ENCODE assay signal across 8 mouse cellular contexts in the genomic region with DNA sequence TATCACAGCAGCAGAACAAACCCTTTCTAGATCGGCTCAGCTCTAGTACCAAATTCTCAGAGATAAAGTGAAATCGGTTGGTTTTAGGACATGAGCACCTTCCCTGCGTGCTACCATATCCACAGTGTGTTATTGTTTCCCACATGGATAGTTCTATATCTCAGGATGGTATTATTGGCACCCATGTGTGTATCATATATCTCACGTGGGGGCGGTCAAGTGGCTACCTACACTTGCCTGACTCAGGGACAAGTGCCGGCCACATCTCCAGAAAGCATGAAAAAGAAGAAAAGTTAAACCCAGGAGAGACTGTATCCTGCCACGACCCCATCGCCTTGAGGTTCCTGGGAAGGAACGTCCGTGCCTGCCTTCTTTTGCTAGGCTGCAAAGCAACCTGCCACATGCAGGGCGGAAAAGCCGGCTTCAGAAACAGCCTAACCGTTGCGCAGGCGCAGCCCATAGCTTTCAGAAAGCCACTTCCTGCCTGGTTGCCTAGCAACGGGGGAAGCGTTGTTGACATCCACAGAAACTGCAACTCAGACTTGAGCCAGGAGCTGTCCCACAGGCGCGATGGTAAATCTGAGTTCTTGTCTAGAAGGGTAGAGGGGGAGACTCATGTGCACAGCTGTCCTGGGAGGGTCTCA. TPM values are rescaled to one million over a fixed set of nuclear protein-coding genes. Genes with fewer than 3 reads are reported as not detected.
A peak's percentile ranks its signal among the peaks of the same experiment; 100 is the strongest.
DNase-seq lines count a peak whose midpoint lies in the region; ATAC-seq and TF ChIP-seq lines count a peak whose summit lies in the region.

A gene (plus strand): TSS at position 498 of the 644 bp plus-strand sequence.

- no peaks in the 10 kb centered on the region for H3K27me3 ChIP-seq in hindbrain, embryonic 11.5 days (ENCODE audit: control insufficient read depth, insufficient read depth, low read length)
- no peaks in the 10 kb centered on the region for H3K27me3 ChIP-seq in lung, embryonic 14.5 days (ENCODE audit: insufficient read depth, low read length)
- no peaks in the 10 kb centered on the region for H3K27me3 ChIP-seq in neural tube, embryonic 15.5 days (replicated peaks)
- H3K27me3 ChIP-seq in testis, adult 2 months (ENCODE audit: control insufficient read depth, insufficient read depth, low read length), result no peaks in the 10 kb centered on the region

- no peaks in the 10 kb centered on the region for H3K36me3 ChIP-seq in ES-E14 (ENCODE audit: control insufficient read depth, insufficient read depth, low read length, poor library complexity, severe bottlenecking)
- no peaks in the 10 kb centered on the region for H3K36me3 ChIP-seq in hindbrain, embryonic 11.5 days (ENCODE audit: control insufficient read depth, insufficient read depth, low read length)
- H3K36me3 ChIP-seq in lung, embryonic 14.5 days (ENCODE audit: insufficient read depth), result no peaks in the 10 kb centered on the region
- no peaks in the 10 kb centered on the region for H3K36me3 ChIP-seq in neural tube, embryonic 15.5 days
- no peaks in the 10 kb centered on the region for H3K36me3 ChIP-seq in testis, adult 2 months (ENCODE audit: control insufficient read depth, insufficient read depth, low read length)

- TF ChIP-seq POLR2A in testis, adult 2 months (IDR thresholded peaks at IDR 0.05; ENCODE audit: control insufficient read depth, low read depth, low read length), result peak; percentile 80

- peak; percentile 72 for DNase-seq in ES-E14 (ENCODE audit: low read depth, low spot score)
- DNase-seq in cerebellum, adult 9-10 months, result peak; percentile 90
- DNase-seq in frontal cortex, postnatal 10 days (ENCODE audit: low spot score in 2 of 2), result peak; percentile 90 to 91
- peak; percentile 97 for DNase-seq in hindbrain, embryonic 11.5 days (ENCODE audit: low spot score)
- peak; percentile 67 for DNase-seq in layer of hippocampus, adult 9-10 months (ENCODE audit: low spot score)
- DNase-seq in lung, embryonic 14.5 days, result peak; percentile 98

- peak within 1 kb of the TSS; percentile 65 for H3K4me2 ChIP-seq in hindbrain, embryonic 11.5 days (replicated peaks; ENCODE audit: low read depth, low read length)
- H3K4me2 ChIP-seq in lung, embryonic 14.5 days, result peak within 1 kb of the TSS; percentile 83
- peak within 1 kb of the TSS; percentile 93 for H3K4me2 ChIP-seq in neural tube, embryonic 15.5 days

- H3K9me3 ChIP-seq in ES-E14 (ENCODE audit: control insufficient read depth, insufficient read depth, low read depth, low read length), result no peaks in the 10 kb centered on the region
- H3K9me3 ChIP-seq in hindbrain, embryonic 11.5 days (ENCODE audit: control insufficient read depth, low read length), result no peaks in the 10 kb centered on the region
- no peaks in the 10 kb centered on the region for H3K9me3 ChIP-seq in lung, embryonic 14.5 days (ENCODE audit: low read depth, low read length)
- no peaks in the 10 kb centered on the region for H3K9me3 ChIP-seq in neural tube, embryonic 15.5 days (replicated peaks)

- peak; percentile 94 for ATAC-seq in hindbrain, embryonic 11.5 days (ENCODE audit: low FRiP score)
- peak; percentile 95 for ATAC-seq in lung, embryonic 14.5 days (ENCODE audit: insufficient read depth)
- ATAC-seq in neural tube, embryonic 15.5 days (ENCODE audit: low FRiP score), result peak; percentile 95

- peaks cover 0 to 8% of the 10 kb centered on the region in 2 experiments; a peak in 2 of 4 replicates for H3K4me1 ChIP-seq in ES-E14 (ENCODE audit: control insufficient read depth in 2 of 2, insufficient read depth in 2 of 2, low read length in 2 of 2, poor library complexity in 1 of 2)
- no peaks in the 10 kb centered on the region for H3K4me1 ChIP-seq in hindbrain, embryonic 11.5 days (replicated peaks; ENCODE audit: control insufficient read depth, insufficient read depth, low read length)
- 0 out of 2 replicates have a peak, but pooled peaks cover 2% of the 10 kb centered on the region for H3K4me1 ChIP-seq in lung, embryonic 14.5 days (ENCODE audit: insufficient read depth)
- peaks cover 13% of the 10 kb centered on the region; the same call in 1 of the 2 replicates for H3K4me1 ChIP-seq in neural tube, embryonic 15.5 days
- peaks cover 11% of the 10 kb centered on the region for H3K4me1 ChIP-seq in testis, adult 2 months (ENCODE audit: control insufficient read depth, insufficient read depth, low read length)

- in situ Hi-C loops in ES-E14 (cut with MboI; ENCODE audit: low sequenced_read_pairs in 2 of 2, unreplicated experiment in 2 of 2), result no loop called here

- no peak within 1 kb of the TSS for H3K27ac ChIP-seq in ES-E14 (ENCODE audit: insufficient read depth, low read depth, low read length, poor library complexity, severe bottlenecking)
- H3K27ac ChIP-seq in hindbrain, embryonic 11.5 days (ENCODE audit: low read depth, low read length), result no peak within 1 kb of the TSS
- no peak within 1 kb of the TSS for H3K27ac ChIP-seq in lung, embryonic 14.5 days (ENCODE audit: low read depth)
- H3K27ac ChIP-seq in neural tube, embryonic 15.5 days (replicated peaks), result peak within 1 kb of the TSS; percentile 78
- peak within 1 kb of the TSS; percentile 79 for H3K27ac ChIP-seq in testis, adult 2 months (ENCODE audit: control insufficient read depth, insufficient read depth, low read depth, low read length)

- TF ChIP-seq CTCF in lung, embryonic 14.5 days (IDR thresholded peaks at IDR 0.05; ENCODE audit: low read depth), result no peak
- no peak for TF ChIP-seq CTCF in testis, adult 2 months (IDR thresholded peaks at IDR 0.05; ENCODE audit: control insufficient read depth, insufficient read depth, insufficient replicate concordance, low read depth, low read length)

- peak within 1 kb of the TSS in 1 of 2 experiments; percentile 38; a peak in 2 of 4 replicates for H3K4me3 ChIP-seq in ES-E14 (ENCODE audit: insufficient read depth in 1 of 2, low read depth in 1 of 2, low read length in 2 of 2, poor library complexity in 1 of 2, severe bottlenecking in 1 of 2)
- H3K4me3 ChIP-seq in hindbrain, embryonic 11.5 days (ENCODE audit: low read depth, low read length), result peak within 1 kb of the TSS; percentile 37
- H3K4me3 ChIP-seq in lung, embryonic 14.5 days (ENCODE audit: low read depth, low read length), result peak within 1 kb of the TSS; percentile 34
- H3K4me3 ChIP-seq in neural tube, embryonic 15.5 days (replicated peaks), result peak within 1 kb of the TSS; percentile 48
- peak within 1 kb of the TSS; percentile 88 for H3K4me3 ChIP-seq in testis, adult 2 months (ENCODE audit: control insufficient read depth, low read depth, low read length)

- H3K9ac ChIP-seq in ES-E14 (ENCODE audit: insufficient read depth, low read depth, low read length, poor library complexity, severe bottlenecking), result peak within 1 kb of the TSS; percentile 55; the same call in 1 of the 2 replicates
- H3K9ac ChIP-seq in hindbrain, embryonic 11.5 days (ENCODE audit: low read depth, low read length), result peak within 1 kb of the TSS; percentile 58
- peak within 1 kb of the TSS; percentile 34 for H3K9ac ChIP-seq in lung, embryonic 14.5 days
- peak within 1 kb of the TSS; percentile 53 for H3K9ac ChIP-seq in neural tube, embryonic 15.5 days (replicated peaks)

- WGBS in hindbrain, embryonic 11.5 days, result 8% methylated on average over 19 of the region's 19 CpGs
- WGBS in lung, embryonic 14.5 days, result 7% methylated on average over 19 of the region's 19 CpGs
- 10% methylated on average over 19 of the region's 19 CpGs for WGBS in neural tube, embryonic 15.5 days

TF ChIP-seq in ES-E14, 5 proteins besides CTCF, POLR2A, EP300 and RAD21:
- TF ChIP-seq MAFK (IDR thresholded peaks at IDR 0.05; ENCODE audit: insufficient read depth, low read depth, low read length) (no peak), HCFC1 (IDR thresholded peaks at IDR 0.05; ENCODE audit: borderline replicate concordance, insufficient read depth, low read length) (no peak), ZC3H11A (IDR thresholded peaks at IDR 0.05; ENCODE audit: borderline replicate concordance, low read depth, low read length) (no peak), CHD2 (IDR thresholded peaks at IDR 0.05; ENCODE audit: low read depth, low read length) (no peak), ZNF384 (IDR thresholded peaks at IDR 0.05; ENCODE audit: low read depth, low read length) (no peak)

RNA-seq across cellular contexts. Expression of the gene that starts here (rescaled TPM):
- not detected in 2 replicates for total RNA-seq in ES-E14 (2012; rRNA removed)
- 19.1 and 22.2 TPM in 2 replicates for polyA plus RNA-seq in hindbrain, embryonic 11.5 days (2014; fragmentation: Nextera tagmentation; extraction: Ambion mirVana)
- polyA plus RNA-seq in lung, embryonic 14.5 days (2014; fragmentation: Nextera tagmentation; extraction: Ambion mirVana), result 1.3 and 2.2 TPM in 2 replicates
- polyA plus RNA-seq in neural tube, embryonic 15.5 days (2015; fragmentation: Nextera tagmentation; extraction: Ambion mirVana), result 5.8 and 7.0 TPM in 2 replicates
- polyA plus RNA-seq in testis, adult 2 months (2012; rRNA removed), result 235 and 246 TPM in 2 replicates

Comparison
In these comparisons a context has a peak if more than half of its experiments do, and no peak if none do; other contexts are left out.
1. RNA of the gene that starts here (polyA plus RNA-seq): 235 to 246 TPM in testis, adult 2 months; 19.1 to 22.2 TPM in hindbrain, embryonic 11.5 days, 5.8 to 7.0 TPM in neural tube, embryonic 15.5 days and 1.3 to 2.2 TPM in lung, embryonic 14.5 days; every median in the first group is over 10 times any median in the second.
2. Peak in DNase-seq and H3K9ac ChIP-seq in ES-E14; RNA of the gene not detected or under 1 TPM.
3. H3K27ac ChIP-seq: peak in neural tube, embryonic 15.5 days (single experiment) and testis, adult 2 months (single experiment); none in ES-E14 (single experiment), hindbrain, embryonic 11.5 days (single experiment) and lung, embryonic 14.5 days (single experiment).
4. Peak in every context shown above with its lines, with median percentiles within 50 percentile points of each other: DNase-seq, H3K9ac ChIP-seq, ATAC-seq and H3K4me2 ChIP-seq.